Mouse (Mus musculus) kidney, embryonic 16.5 days (tissue): ENCODE results near the gene Arhgap24. TPM values are rescaled to one million over a fixed set of nuclear protein-coding genes. Genes with fewer than 3 reads are reported as not detected.

ENCODE experiments used
- ATAC-seq: fragments of 200-750 bp; cut with Nextera tagmentation; 2 replicates; pipeline ENCODE4 v1.8.0; 2017; ENCODE audit warnings: moderate TSS enrichment; ENCODE audit not compliant: low FRiP score, low TSS enrichment
- H3K27ac ChIP-seq: fragments of 300-500 bp; sonication (generic); 2 replicates; pipeline ENCODE4 v1.5.1; 2014; ENCODE audit warnings: low read length
- H3K27me3 ChIP-seq: fragments of 300-500 bp; sonication (generic); 2 replicates; pipeline ENCODE4 v1.6.1; 2014; ENCODE audit warnings: low read length, control low read depth, mixed read lengths; ENCODE audit not compliant: insufficient read depth
- H3K36me3 ChIP-seq: fragments of 300-500 bp; sonication (generic); 2 replicates; pipeline ENCODE4 v1.6.1; 2014; ENCODE audit warnings: low read length, control low read depth, mixed read lengths; ENCODE audit not compliant: insufficient read depth
- H3K4me1 ChIP-seq: fragments of 300-500 bp; sonication (generic); 2 replicates; pipeline ENCODE4 v1.6.1; 2014; ENCODE audit warnings: low read length, control low read depth, mixed read lengths; ENCODE audit not compliant: insufficient read depth
- H3K4me2 ChIP-seq: fragments of 300-500 bp; sonication (generic); replicated peaks from 2 replicates; pipeline ENCODE4 v1.6.1; 2014; ENCODE audit warnings: low read depth, low read length
- H3K4me3 ChIP-seq: fragments of 300-500 bp; sonication (generic); 2 replicates; pipeline ENCODE4 v1.5.1; 2014; ENCODE audit warnings: mild to moderate bottlenecking, low read length
- H3K9ac ChIP-seq: fragments of 300-500 bp; sonication (generic); replicated peaks from 2 replicates; pipeline ENCODE4 v1.6.1; 2014; ENCODE audit warnings: low read length
- H3K9me3 ChIP-seq: fragments of 300-500 bp; sonication (generic); 2 replicates; pipeline ENCODE4 v1.6.1; 2016; ENCODE audit warnings: low read length, control low read depth
- WGBS: fragments of 180-500 bp; shearing (Covaris S2); extraction: QIAGEN DNeasy Blood & Tissue Kit; methylation state at CpG from one replicate; pipeline ENCODE4 v1.1.7; 2014; 5-methylcytosine and 5-hydroxymethylcytosine counted together
- polyA plus RNA-seq: library from polyadenylated mRNA; unstranded; fragments of >200 nt; fragmentation: Nextera tagmentation; extraction: Ambion mirVana; gene quantifications from 2 replicates; pipeline ENCODE4 v1.2.1, GENCODE M21; 2015

The Arhgap24 gene
- polyA plus RNA-seq, 1 experiment from 2014 or later, result 104 TPM

DNA sequence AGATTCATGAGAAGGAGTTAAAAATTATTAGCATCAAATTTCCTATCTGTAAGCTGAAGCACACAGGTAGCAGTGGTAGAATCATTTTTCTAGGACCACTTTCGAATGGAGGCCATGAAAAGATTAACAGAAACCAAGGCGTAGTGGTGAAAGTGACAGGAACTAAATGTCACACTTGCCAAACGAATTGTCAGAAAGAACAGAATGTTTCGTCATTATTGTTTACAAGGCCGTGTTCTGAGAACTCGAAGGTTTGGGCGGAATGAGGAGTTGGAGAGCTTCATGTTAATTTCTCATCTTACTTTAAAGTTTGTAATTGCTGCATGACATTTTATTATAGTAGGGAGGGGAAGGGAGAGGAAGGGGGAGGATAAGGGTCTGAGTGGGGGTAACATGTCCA, 162.2 kb downstream of the Arhgap24 start:
- Histone ChIP-seq H3K27ac (no peak overlapping the region), H3K4me2 (no peak overlapping the region), H3K9me3 (no peaks in the 10 kb centered on the region), H3K4me3 (no peak overlapping the region), H3K36me3 (no peaks in the 10 kb centered on the region), H3K9ac (no peak overlapping the region), H3K4me1 (no peaks in the 10 kb centered on the region), H3K27me3 (no peaks in the 10 kb centered on the region)
- ATAC-seq, result no peak
- WGBS, result 82% methylated on average over 7 of the region's 7 CpGs

DNA sequence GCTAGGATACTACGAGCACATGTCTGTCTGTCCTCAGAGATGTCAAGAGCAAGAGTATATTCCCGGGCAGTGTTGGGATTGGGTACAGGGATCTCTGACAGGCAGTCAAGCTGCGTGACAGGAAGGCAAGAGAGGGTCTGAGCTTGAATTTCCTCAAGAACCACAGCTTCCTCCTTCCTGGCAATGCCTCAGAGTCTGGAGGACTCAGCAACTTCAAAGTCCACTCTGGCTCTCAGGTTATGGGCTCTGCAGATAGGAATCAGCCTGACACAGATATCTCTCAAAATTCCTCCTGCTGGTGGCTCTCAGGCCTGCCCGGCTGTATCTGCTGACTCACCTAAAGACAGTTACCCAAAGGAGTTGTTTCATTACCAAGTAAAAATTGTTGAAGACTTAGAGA, 162.6 kb downstream of the Arhgap24 start:
- ATAC-seq, result no peak
- Histone ChIP-seq H3K4me1 (no peaks in the 10 kb centered on the region), H3K4me2 (no peak overlapping the region), H3K4me3 (no peak overlapping the region), H3K27me3 (no peaks in the 10 kb centered on the region), H3K36me3 (no peaks in the 10 kb centered on the region), H3K27ac (no peak overlapping the region), H3K9ac (no peak overlapping the region), H3K9me3 (no peaks in the 10 kb centered on the region)
- WGBS, result 69% methylated on average over 4 of the region's 4 CpGs

DNA sequence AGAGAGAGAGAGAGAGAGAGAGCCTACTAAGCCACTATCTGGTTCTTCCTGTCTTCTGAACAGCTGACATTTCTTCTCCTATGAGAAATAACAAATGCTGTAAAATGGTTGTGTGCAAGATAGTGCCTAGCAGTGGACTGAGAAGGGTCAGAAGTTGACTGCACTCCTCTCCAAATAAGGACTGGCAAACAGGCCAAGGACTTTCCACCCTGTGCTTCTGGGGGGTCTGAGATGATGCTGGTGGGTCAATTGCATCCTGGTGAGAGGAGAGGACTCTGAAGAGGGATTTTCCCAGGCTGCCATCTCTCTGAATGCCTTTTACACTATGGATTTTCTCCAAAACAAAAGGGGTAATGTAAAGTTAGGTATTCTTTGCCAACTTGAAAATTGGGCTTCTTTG, 177.9 kb downstream of the Arhgap24 start:
- Histone ChIP-seq H3K36me3 (no peaks in the 10 kb centered on the region), H3K27ac (peak overlapping the region; percentile 20; the same call in 1 of the 2 replicates), H3K4me3 (no peak overlapping the region), H3K27me3 (no peaks in the 10 kb centered on the region), H3K9me3 (no peaks in the 10 kb centered on the region), H3K4me2 (no peak overlapping the region), H3K9ac (no peak overlapping the region), H3K4me1 (peaks cover 12% of the 10 kb centered on the region; the same call in 1 of the 2 replicates)
- ATAC-seq, result no peak

DNA sequence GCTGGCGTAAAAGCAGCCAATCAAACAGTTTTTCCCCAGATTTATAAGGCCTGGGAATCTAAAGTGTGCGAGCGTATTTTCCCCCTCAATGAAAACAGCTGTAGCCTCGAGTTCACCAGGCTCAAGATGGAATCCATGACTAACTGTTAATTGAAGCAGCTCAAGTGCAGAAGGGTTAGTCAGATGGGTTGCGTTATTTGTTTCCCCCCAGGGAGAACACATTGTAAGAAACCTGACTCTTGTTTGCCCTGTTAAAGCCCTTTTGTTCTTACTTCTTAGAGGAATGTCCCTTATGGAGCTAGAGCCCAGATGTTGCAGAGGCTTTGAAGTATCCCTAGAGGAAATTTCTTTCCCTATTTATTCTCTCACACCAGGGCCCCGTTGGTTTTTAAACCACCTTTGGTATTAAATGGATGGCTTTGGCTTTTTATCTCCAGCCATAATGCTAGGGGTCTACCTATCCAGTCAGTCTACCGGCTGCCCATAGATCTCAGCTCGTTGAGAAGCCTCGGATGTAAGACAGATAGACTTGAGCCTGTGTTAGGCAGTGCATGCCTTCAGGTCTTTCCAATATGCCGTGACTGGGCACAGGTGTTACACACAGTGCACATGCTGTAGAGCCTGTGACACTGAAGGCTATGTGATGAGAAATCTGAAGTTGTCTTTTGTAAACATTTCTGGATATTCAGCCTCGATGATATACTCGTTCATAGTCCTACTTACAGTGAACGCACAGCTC, 184.0 kb downstream of the Arhgap24 start:
- Histone ChIP-seq H3K9me3 (no peaks in the 10 kb centered on the region), H3K36me3 (no peaks in the 10 kb centered on the region), H3K27me3 (no peaks in the 10 kb centered on the region), H3K27ac (no peak overlapping the region), H3K4me3 (no peak overlapping the region), H3K4me2 (no peak overlapping the region), H3K4me1 (peaks cover 4% of the 10 kb centered on the region; the same call in 1 of the 2 replicates), H3K9ac (no peak overlapping the region)
- no peak for ATAC-seq
- 26% methylated on average over 13 of the region's 13 CpGs for WGBS

DNA sequence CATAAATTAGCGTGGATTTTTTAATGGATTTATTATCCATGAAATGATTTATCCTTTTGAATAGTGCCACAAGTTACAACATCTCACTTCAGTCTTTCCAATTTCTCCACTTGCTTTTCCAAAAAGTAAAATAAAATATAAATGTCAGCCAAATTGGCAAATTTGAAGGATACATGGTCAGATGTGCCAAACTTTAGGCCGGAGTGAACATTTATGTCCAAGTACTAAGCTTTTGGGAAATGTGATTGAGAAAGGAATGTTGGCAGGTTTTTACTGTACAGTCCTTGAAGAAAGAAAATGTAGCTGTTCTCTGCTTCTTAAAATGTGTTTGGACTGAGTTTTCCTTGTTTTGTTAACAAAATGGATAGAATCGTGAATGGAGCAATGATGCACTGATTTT, 185.7 kb downstream of the Arhgap24 start:
- H3K27ac ChIP-seq, result no peak overlapping the region

DNA sequence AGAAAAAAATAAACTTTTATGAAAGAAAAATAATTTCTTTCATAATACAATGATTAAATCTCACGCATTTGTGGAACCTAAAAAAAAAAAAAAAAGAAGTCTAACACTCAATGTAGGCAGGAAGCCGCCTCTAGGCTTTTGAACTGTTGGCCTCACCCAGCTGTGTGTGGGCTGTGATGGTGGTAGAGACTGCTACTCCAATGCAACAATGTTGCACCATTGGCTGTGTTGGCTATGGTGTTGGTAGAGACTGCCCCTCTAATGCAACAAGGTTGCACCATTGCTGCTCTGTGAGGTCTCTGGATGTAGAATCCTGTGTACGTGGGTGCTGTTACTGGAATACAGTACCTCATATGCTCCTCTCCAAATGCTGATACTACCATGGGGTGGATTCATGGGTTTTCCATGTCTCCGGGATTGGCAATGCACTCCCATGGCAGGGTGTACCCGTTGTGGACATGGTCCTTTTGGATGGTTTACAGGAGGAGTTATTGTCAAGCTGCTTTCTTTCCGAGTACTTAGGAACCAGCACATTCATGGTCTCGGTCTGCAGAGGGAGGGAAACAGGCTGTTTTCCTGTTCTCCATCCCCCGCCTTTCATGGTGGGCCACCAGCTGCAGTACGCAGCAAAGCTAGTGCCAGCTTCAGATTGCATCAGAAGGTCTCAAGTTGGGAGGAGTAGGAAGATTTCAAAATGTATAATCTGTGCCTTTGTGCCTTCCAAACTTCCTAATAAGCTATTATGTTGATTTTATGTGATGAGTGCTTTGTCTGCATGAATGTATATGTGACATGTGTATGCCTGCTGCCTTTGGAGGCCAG, 186.8 kb downstream of the Arhgap24 start:
- 89% methylated on average over 9 of the region's 9 CpGs for WGBS

More for the DNA sequence above, 185.7 kb downstream of the Arhgap24 start:
- no peaks in the 10 kb centered on the region for H3K27me3 ChIP-seq
- peaks cover 4% of the 10 kb centered on the region; the same call in 1 of the 2 replicates for H3K4me1 ChIP-seq
- WGBS, result 80% methylated on average over 3 of the region's 3 CpGs
- no peak overlapping the region for H3K4me3 ChIP-seq
- ATAC-seq, result no peak
- H3K36me3 ChIP-seq, result no peaks in the 10 kb centered on the region
- H3K4me2 ChIP-seq, result no peak overlapping the region
- no peaks in the 10 kb centered on the region for H3K9me3 ChIP-seq
- H3K9ac ChIP-seq, result no peak overlapping the region

DNA sequence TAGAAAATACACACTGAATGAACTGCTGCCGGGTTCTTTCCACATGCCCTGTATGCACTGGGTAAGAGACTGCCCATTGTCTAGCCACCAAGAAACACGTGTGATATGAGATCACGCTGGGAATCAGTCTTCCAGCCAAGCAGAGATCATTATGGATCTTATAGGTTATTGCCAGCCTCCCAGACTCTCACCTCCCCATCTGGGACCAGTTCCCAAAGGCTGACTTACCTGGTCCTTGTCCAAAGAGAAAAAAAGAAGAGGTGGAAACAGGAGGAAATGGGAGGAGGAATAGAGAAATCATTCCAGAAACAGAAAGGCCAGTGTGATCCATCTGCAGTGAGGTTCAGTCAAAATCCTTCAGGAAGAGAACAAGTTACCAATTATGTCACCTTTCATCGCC, 189.0 kb downstream of the Arhgap24 start:
- H3K4me2 ChIP-seq, result no peak overlapping the region
- H3K9ac ChIP-seq, result no peak overlapping the region
- H3K27me3 ChIP-seq, result no peaks in the 10 kb centered on the region
- H3K4me1 ChIP-seq, result no peaks in the 10 kb centered on the region
- no peak overlapping the region for H3K4me3 ChIP-seq
- 76% methylated on average over 4 of the region's 4 CpGs for WGBS
- H3K36me3 ChIP-seq, result no peaks in the 10 kb centered on the region
- H3K9me3 ChIP-seq, result no peaks in the 10 kb centered on the region
- H3K27ac ChIP-seq, result no peak overlapping the region
- ATAC-seq, result no peak

More for the DNA sequence above, 186.8 kb downstream of the Arhgap24 start:
- Histone ChIP-seq H3K4me1 (peaks cover 4% of the 10 kb centered on the region; the same call in 1 of the 2 replicates), H3K4me2 (no peak overlapping the region), H3K27me3 (no peaks in the 10 kb centered on the region), H3K36me3 (no peaks in the 10 kb centered on the region), H3K27ac (no peak overlapping the region), H3K9me3 (no peaks in the 10 kb centered on the region), H3K9ac (no peak overlapping the region), H3K4me3 (no peak overlapping the region)
- ATAC-seq, result no peak

DNA sequence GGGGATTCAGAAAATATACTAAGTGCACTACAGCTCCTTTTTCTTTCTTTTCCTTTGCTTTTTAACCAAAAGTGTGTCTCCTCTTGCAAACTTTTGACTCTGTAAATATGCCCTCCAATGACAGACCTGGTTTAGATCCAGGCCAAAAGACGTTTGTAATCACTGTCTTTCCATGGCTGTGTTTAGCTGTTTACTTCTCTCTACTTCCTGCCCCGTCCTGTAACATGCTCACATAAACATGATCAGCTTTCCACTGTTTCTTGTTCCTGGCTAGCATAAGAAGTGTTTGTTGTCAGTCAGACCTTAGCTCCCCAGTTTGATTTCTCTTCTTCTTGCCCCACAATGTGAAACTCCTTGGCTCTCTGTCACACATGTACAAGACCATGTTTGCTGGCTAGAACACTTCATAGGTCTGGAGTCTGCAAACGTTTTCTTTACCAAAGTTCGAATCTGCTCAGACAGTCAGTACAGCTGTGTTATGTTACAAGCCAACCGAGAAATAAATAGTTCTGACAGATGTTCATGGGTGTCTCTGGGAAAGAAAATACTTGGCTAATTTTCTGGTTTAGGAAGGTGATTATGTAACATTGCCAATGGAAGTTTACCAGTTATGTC, 189.6 kb downstream of the Arhgap24 start:
- no peak for ATAC-seq
- no peak overlapping the region for H3K27ac ChIP-seq

DNA sequence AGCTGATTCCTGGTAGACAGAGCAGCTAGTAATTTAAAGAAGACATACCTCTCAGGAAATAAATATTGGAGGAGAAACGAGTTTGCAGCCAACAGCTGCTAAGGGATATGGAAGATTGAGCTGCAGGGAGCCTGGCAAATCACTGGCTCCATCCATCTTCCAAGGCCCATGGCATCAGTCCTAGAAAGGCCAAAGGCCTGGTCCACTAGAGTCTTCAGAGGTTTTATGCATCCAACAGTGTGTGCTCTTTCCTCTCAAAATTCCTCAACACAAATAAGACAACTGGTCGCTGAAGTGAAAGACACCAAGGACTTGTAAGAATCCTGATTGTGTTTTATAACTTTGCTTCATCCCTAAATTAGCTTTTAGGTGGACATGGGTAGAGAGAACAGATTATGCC, 194.1 kb downstream of the Arhgap24 start:
- H3K9me3 ChIP-seq, result no peaks in the 10 kb centered on the region
- no peak overlapping the region for H3K4me2 ChIP-seq
- 72% methylated on average over 2 of the region's 2 CpGs for WGBS
- H3K9ac ChIP-seq, result no peak overlapping the region
- no peak for ATAC-seq
- no peaks in the 10 kb centered on the region for H3K36me3 ChIP-seq
- no peaks in the 10 kb centered on the region for H3K4me1 ChIP-seq
- no peak overlapping the region for H3K27ac ChIP-seq
- H3K27me3 ChIP-seq, result no peaks in the 10 kb centered on the region
- no peak overlapping the region for H3K4me3 ChIP-seq

More for the DNA sequence above, 189.6 kb downstream of the Arhgap24 start:
- Histone ChIP-seq H3K27me3 (no peaks in the 10 kb centered on the region), H3K9ac (no peak overlapping the region), H3K4me2 (no peak overlapping the region), H3K9me3 (no peaks in the 10 kb centered on the region), H3K4me3 (no peak overlapping the region), H3K4me1 (no peaks in the 10 kb centered on the region), H3K36me3 (no peaks in the 10 kb centered on the region)
- WGBS, result 33% methylated on average over 5 of the region's 5 CpGs
